Mouse (Mus musculus): ENCODE data around the gene Prss35.
A peak's percentile ranks its signal among the peaks of the same experiment; 100 is the strongest.

The Prss35 gene

DNA sequence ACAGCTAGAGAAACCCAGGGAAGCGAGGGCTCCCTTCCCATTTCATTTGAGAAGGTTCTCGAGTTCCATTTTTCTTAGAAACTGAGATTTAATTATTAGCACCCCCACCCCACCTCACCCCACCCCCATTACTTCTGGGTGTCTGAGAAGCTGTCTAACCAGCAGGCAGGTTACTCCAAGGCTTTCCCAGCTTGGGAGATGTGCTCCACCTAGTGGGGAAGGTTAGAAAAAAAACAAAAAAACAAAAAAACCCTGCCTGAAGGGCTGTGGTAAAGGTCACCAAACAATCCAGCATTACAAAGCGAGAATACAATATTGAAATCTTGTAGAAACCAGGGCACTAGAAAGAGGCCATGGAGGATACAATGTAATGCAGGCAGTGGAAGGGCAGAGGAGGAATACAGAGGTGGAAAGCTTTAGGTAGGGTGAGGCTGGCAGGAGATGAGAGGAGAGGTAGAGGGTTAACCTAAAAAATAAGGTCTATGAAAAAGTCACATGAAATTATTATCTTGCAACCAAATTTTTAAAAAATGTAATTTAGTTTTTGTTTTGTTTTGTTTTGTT is 57.2 kb downstream of the Prss35 start:
- peak; percentile 29 to 40 for DNase-seq

Measured in cerebellum, adult 18-20 months (tissue).